Mouse (Mus musculus) T-helper 1 cell (primary cell): ENCODE measurements around the gene Gm11037.

ENCODE experiments used
- in situ Hi-C: fragments of 300-600 bp; cut with MboI, MseI; formaldehyde crosslinking; loops from one replicate; pipeline ENCODE4 v1.15.1; 2025; ENCODE audit warnings: high pct_unique_total_duplicates

Gene Gm11037

DNA sequence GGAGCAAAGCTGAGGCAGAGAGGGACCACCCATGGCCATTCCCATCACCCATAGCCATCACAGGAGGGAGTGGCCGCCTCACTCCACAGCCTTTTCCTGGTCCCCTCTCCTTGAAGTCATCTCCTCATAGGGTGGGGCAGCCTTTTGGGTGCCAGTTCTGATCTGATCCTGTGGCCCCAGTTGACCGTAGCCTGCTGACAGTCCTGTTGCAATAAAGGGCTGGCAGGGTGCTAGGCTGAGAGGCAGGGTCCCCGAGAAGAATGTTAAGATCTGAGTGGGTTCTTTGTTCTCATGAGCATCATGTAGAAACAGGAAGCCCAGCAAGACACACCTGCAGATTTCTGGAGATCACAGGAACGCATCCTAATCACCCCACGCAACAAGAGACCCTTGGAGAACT lies 5.1 kb upstream of the Gm11037 start:
- in situ Hi-C loops, result no loop called here

- in situ Hi-C loops, result no loop called here
These were observed 4.6 kb upstream of the Gm11037 start for GRCm38 (mm10) chr2:131128636-131129157.

- in situ Hi-C loops, result loop anchor here (10.0 kb wide), 1 partner anchor 1235 kb away; no protein-coding TSS in a partner anchor
These were observed 3.5 kb upstream of the Gm11037 start for GRCm38 (mm10) chr2:131129836-131130235.

- in situ Hi-C loops, result loop anchor here (10.0 kb wide), 1 partner anchor 1234 kb away; no protein-coding TSS in a partner anchor
These were observed 2.4 kb upstream of the Gm11037 start for GRCm38 (mm10) chr2:131130849-131131248.

GRCm38 (mm10) chr2:131132111-131132888 lies 997 bp upstream of the Gm11037 start:
- in situ Hi-C loops, result loop anchor here (10.0 kb wide), 1 partner anchor 1233 kb away; no protein-coding TSS in a partner anchor

DNA sequence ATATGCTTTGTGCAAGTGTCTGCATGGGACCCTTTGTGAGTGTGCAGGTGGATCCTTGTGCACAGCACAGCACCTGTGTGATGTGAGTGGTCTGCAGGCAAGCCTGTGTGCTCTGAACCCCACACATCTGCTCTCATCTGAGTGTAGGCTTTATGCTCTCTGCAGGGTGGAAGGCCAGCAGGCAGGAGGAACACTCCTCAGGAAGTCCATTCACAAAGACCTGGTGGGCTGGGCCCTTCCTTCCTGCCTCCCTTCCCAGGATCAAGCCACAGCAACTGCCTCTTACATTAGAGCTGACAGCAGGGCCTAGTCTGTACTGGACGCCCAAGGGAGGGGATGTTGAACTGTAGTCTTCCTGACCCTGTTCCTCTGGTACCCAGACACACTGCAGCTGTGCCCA lies 1.1 kb downstream of the Gm11037 start:
- in situ Hi-C loops, result loop anchor here (10.0 kb wide), 1 partner anchor 1230 kb away; no protein-coding TSS in a partner anchor

- in situ Hi-C loops, result loop anchor here (10.0 kb wide), 1 partner anchor 1230 kb away; no protein-coding TSS in a partner anchor
These were observed 1.6 kb downstream of the Gm11037 start for GRCm38 (mm10) chr2:131134826-131135400.

DNA sequence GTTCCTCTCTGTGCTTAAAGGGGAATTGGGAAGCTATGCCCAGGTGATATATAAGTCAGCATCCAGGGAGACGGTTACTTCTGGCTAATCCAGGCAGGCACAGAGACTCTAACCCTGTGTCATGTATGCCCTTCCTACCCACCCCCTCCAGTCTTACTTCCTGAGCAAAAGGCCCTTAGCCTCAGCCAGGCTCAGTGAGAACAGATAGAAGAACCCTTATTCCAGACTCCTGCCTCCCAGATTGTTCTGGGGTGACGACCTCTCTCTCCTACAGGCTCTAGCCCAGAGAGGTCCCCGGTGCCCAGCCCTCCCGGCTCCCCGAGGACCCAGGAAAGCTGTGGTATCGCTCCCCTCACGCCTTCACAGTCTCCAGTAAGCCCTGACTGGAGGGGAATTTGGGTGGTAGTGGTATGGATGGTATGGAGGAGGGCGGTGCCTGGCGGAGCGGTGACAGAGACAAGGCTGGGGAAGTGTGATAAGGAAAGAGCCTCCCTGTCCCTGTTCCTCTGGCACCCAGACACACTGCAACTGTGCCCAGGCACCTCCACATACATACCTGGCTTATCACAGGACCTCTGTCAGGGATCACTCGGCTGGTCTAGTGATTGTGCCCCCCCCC lies 2.3 kb downstream of the Gm11037 start:
- in situ Hi-C loops, result loop anchor here (10.0 kb wide), 1 partner anchor 1229 kb away; no protein-coding TSS in a partner anchor

DNA sequence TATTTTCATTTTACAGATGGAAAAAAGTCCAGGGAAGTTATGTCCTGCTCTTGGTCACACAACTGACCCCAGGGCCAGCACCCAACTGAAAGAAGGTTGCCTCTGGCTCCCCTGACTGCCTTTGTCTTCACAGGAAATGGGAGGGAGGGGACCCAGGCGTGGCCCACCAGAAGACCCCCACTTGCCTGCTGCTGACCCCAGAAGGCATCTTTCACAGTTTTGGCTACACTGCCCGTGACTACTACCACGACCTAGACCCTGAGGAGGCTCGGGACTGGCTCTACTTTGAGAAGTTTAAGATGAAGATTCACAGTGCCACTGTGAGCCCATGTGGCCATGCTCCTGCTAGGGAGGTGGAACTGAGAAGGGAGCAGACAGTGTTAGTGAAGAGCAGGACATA lies 5.0 kb downstream of the Gm11037 start:
- in situ Hi-C loops, result loop anchor here (10.0 kb wide), 1 partner anchor 1227 kb away; no protein-coding TSS in a partner anchor

- in situ Hi-C loops, result loop anchor here (10.0 kb wide), 1 partner anchor 1226 kb away; no protein-coding TSS in a partner anchor
These were observed 5.5 kb downstream of the Gm11037 start for GRCm38 (mm10) chr2:131138760-131139159.

GRCm38 (mm10) chr2:131139287-131139686 lies 6.0 kb downstream of the Gm11037 start:
- in situ Hi-C loops, result loop anchor here (10.0 kb wide), 1 partner anchor 1226 kb away; no protein-coding TSS in a partner anchor

DNA sequence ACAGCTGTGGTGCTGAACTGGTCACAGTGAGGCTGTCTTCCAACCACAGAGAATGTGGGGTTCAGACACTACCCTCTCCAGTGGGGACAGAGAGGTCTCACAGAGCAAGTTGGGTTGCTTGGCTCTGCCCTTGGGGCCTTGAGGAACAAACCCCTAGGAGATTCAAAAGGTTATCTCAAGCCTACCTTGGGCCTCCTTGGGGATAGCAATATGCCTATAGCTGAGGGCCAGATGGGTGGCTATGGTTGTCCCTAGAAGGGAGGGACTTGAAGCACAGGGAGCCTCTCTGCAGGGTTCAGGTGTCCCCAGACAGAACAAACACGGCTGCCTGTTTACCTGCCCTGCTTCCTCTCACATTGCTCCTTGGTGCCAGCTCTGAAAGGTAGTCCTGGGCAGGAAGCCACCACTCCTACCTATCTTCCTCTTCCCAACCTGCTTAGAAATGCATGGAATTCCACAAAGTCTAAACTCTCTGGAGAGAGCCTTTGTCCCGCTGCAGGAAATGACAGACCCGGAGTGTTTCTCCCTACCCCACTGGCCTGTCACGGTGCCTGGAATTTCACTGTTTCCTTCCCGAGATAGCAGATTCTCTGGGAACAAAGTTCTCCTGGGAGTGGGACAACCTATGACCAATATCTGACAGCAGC lies 6.7 kb downstream of the Gm11037 start:
- in situ Hi-C loops, result loop anchor here (10.0 kb wide), 1 partner anchor 1225 kb away; no protein-coding TSS in a partner anchor

DNA sequence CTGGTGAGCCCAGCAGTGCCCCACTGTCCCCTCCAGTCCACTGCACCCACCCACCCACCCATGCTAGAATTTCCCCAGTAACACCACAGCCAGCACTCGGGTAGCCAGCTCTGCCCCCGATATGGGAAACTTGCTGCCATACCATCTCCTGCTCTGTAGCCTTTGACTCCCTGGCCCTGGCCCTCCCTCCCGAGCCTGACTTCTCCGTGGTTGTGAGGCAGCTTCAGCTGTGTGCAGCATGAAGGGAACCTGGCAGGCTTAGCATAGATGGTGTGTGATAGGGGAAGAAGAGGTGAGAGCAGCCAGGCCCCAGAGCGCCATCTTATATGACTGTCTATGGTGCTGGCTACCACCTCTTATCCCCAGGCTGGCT lies 7.2 kb downstream of the Gm11037 start:
- in situ Hi-C loops, result no loop called here

DNA sequence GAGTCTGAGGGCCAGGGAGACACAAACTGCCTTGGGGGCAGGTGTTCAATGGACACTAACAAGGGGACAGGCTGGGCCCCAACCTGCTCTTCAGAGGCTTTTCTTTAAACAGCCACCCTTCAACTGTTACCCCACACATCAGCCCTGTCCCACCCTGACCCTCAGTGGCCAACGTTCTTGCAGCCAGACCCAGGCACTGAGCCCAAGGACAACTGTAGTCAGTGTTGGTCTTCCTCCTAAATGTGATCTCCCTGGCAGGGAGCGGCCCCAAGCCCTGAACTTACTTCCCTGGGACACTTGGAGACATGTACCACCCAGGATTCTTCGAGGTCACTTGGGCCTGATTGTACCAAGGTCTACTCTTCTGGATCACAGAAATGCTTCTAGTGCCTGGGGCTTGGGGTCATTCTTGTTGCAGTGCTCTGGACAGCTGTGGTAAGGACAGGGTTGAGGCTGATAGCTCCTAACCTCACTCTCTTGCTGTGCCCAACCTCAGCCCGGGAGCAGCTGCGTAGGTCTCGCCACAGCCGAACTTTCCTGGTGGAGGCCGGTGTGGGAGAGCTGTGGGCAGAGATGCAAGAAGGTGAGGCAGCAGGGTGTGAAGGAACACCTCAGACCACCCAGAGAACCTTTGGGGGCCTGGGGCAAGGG lies 8.2 kb downstream of the Gm11037 start:
- in situ Hi-C loops, result no loop called here

DNA sequence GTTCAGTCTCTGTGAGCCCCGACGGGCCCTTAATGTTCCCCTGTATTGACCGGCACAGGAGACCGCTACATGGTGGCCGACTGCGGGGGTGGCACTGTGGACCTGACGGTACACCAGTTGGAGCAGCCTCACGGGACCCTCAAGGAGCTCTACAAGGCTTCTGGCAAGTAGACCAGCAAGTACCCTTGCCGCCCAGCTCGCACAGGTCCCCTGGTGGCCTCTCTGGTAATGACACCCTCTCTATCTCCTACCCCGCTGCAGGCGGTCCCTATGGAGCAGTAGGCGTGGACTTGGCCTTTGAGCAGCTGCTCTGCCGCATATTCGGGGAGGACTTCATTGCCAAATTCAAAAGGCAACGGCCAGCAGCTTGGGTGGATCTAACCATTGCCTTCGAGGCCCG lies 9.3 kb downstream of the Gm11037 start:
- in situ Hi-C loops, result no loop called here

- in situ Hi-C loops, result no loop called here
These were observed 9.9 kb downstream of the Gm11037 start for GRCm38 (mm10) chr2:131143007-131143780.

- in situ Hi-C loops, result no loop called here
These were observed 11.8 kb downstream of the Gm11037 start for GRCm38 (mm10) chr2:131145121-131145520.

GRCm38 (mm10) chr2:131145536-131145935 lies 12.2 kb downstream of the Gm11037 start:
- in situ Hi-C loops, result no loop called here

DNA sequence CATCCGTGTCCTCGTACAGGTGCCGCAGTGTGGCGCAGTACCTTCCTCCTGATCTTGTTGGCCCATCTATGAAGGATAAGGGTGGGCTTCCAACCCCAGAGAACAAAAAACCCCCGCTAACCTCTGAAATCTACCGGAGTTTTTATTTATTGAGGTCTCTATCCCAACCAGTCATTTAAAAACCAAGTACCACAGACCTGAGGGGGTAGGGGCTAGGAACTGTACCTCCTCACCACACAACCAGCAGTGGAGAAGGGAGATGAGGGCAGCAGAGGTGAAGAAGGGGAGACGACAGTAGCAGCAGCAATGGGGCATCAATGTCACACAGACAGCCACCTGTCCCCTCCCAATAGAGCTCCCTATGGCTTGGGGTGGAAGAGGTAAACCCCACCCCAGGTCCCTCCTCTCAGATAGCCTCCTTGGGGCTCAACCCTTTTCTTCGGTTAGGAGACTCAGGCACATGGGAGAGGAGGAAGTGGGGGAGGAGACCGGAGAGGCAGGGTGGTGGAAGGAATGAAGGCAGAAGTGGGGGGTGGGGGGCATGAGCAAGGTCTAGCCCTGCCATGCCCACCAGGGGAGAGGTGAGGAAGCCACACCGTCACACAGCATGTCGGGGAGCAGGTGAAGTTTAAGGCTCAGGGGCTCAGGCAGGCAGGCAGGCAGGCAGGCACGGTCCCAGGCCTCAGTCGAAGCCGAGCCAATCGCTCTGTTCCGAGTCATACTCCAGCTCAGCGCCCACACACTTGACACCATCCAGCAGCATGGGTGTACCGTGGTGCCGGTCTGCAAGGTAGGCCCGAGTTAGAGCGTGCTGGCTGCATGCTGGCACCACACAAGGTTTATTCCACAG lies 13.1 kb downstream of the Gm11037 start:
- in situ Hi-C loops, result no loop called here
